Mouse (Mus musculus) heart, postnatal 0 days (tissue): ENCODE measurements around the gene 1700056E22Rik. TPM values are rescaled to one million over a fixed set of nuclear protein-coding genes. Genes with fewer than 3 reads are reported as not detected.

Experiments used
- ATAC-seq: fragments of 200-750 bp; cut with Nextera tagmentation; 2 replicates; pipeline ENCODE4 v1.8.0; 2017; ENCODE audit warnings: low read depth, moderate number of reproducible peaks, moderate library complexity; ENCODE audit not compliant: insufficient read depth
- DNase-seq: peaks from one replicate; pipeline ENCODE4 v3.0.0-alpha.2; 2016; ENCODE audit warnings: low spot score
- H3K27ac ChIP-seq: fragments of 300-500 bp; sonication (generic); 2 replicates; pipeline ENCODE4 v1.5.1; 2014; ENCODE audit warnings: low read depth, mild to moderate bottlenecking
- H3K27me3 ChIP-seq: fragments of 300-500 bp; sonication (generic); 2 replicates; pipeline ENCODE4 v1.6.1; 2014; ENCODE audit warnings: low read length, mixed read lengths; ENCODE audit not compliant: control insufficient read depth, insufficient read depth
- H3K36me3 ChIP-seq: fragments of 300-500 bp; sonication (generic); replicated peaks from 2 replicates; pipeline ENCODE4 v1.6.1; 2014; ENCODE audit warnings: low read length, mixed read lengths; ENCODE audit not compliant: control insufficient read depth, insufficient read depth
- H3K4me1 ChIP-seq: fragments of 300-500 bp; sonication (generic); 2 replicates; pipeline ENCODE4 v1.6.1; 2014; ENCODE audit warnings: antibody characterized with exemption; ENCODE audit not compliant: control insufficient read depth, insufficient read depth
- H3K4me2 ChIP-seq: fragments of 300-500 bp; sonication (generic); 2 replicates; pipeline ENCODE4 v1.6.1; 2014; ENCODE audit warnings: low read depth, mild to moderate bottlenecking, low read length, moderate library complexity
- H3K4me3 ChIP-seq: fragments of 300-500 bp; sonication (generic); 2 replicates; pipeline ENCODE4 v1.5.1; 2014; ENCODE audit warnings: low read depth, low read length
- H3K9ac ChIP-seq: fragments of 300-500 bp; sonication (generic); replicated peaks from 2 replicates; pipeline ENCODE4 v1.6.1; 2014; ENCODE audit warnings: low read depth, low read length, mixed read lengths
- H3K9me3 ChIP-seq: fragments of 300-500 bp; sonication (generic); replicated peaks from 2 replicates; pipeline ENCODE4 v1.6.1; 2016; ENCODE audit warnings: low read length; ENCODE audit not compliant: control insufficient read depth
- CTCF ChIP-seq: IDR thresholded peaks from 2 replicates; pipeline ENCODE4 v1.5.1; 2016; ENCODE audit warnings: antibody characterized with exemption, control low read depth, low read depth
- EP300 ChIP-seq: IDR thresholded peaks from 2 replicates; pipeline ENCODE4 v1.6.1; 2016; ENCODE audit warnings: antibody characterized with exemption, low read depth
- WGBS: fragments of 180-500 bp; shearing (Covaris S2); extraction: QIAGEN DNeasy Blood & Tissue Kit; methylation state at CpG from one replicate; pipeline ENCODE4 v1.1.7; 2014; 5-methylcytosine and 5-hydroxymethylcytosine counted together
- polyA plus RNA-seq: library from polyadenylated mRNA; unstranded; fragments of >200 nt; fragmentation: Nextera tagmentation; extraction: Ambion mirVana; gene quantifications from 2 replicates; pipeline ENCODE4 v1.2.1, GENCODE M21; 2015
- total RNA-seq: library from RNA; depleted of rRNA; stranded (reverse); fragments of >200 nt; gene quantifications from 2 replicates; pipeline ENCODE4 v1.2.3, GENCODE M21; 2014; ENCODE audit warnings: low replicate concordance

The 1700056E22Rik gene
- total and polyA plus RNA-seq, 2 experiments from 2014 or later, result 2.2 TPM; not detected in 1

GRCm38 (mm10) chr1:184051286-184051685 is 17.2 kb upstream of the 1700056E22Rik start:
- ATAC-seq, result no peak
- peak overlapping the region; percentile 74 for H3K27ac ChIP-seq

GRCm38 (mm10) chr1:184048675-184049418 is 14.7 kb upstream of the 1700056E22Rik start:
- Histone ChIP-seq H3K27me3 (no peaks in the 10 kb centered on the region), H3K4me1 (peaks cover 32% of the 10 kb centered on the region), H3K9ac (peak overlapping the region; percentile 49), H3K4me3 (peak overlapping the region; percentile 28), H3K27ac (peak overlapping the region; percentile 73), H3K4me2 (peak overlapping the region; percentile 54), H3K36me3 (peaks cover 4% of the 10 kb centered on the region; the same call in 1 of the 2 replicates), H3K9me3 (no peaks in the 10 kb centered on the region)
- WGBS, result 36% methylated on average over 10 of the region's 10 CpGs
- no peak for ATAC-seq
- no peak for DNase-seq
- TF ChIP-seq EP300, result no peak
- no peak for TF ChIP-seq CTCF

More at GRCm38 (mm10) chr1:184051286-184051685, 17.2 kb upstream of the 1700056E22Rik start:
- no peaks in the 10 kb centered on the region for H3K9me3 ChIP-seq
- no peak for DNase-seq
- 44% methylated on average over 1 of the region's 1 CpGs for WGBS
- no peak overlapping the region for H3K4me3 ChIP-seq
- TF ChIP-seq CTCF, result no peak
- TF ChIP-seq EP300, result no peak
- H3K9ac ChIP-seq, result no peak overlapping the region
- H3K4me1 ChIP-seq, result peaks cover 35% of the 10 kb centered on the region
- H3K4me2 ChIP-seq, result no peak overlapping the region
- no peaks in the 10 kb centered on the region for H3K27me3 ChIP-seq
- H3K36me3 ChIP-seq, result no peaks in the 10 kb centered on the region

GRCm38 (mm10) chr1:184047818-184048217 is 13.7 kb upstream of the 1700056E22Rik start:
- H3K4me3 ChIP-seq, result no peak overlapping the region
- DNase-seq, result no peak
- ATAC-seq, result no peak
- peaks cover 25% of the 10 kb centered on the region for H3K4me1 ChIP-seq
- H3K9me3 ChIP-seq, result no peaks in the 10 kb centered on the region
- TF ChIP-seq CTCF (no peak), EP300 (no peak)
- H3K4me2 ChIP-seq, result no peak overlapping the region
- H3K27ac ChIP-seq, result peak overlapping the region; percentile 13; the same call in 1 of the 2 replicates
- WGBS, result 60% methylated on average over 9 of the region's 9 CpGs
- no peak overlapping the region for H3K9ac ChIP-seq
- H3K27me3 ChIP-seq, result no peaks in the 10 kb centered on the region
- H3K36me3 ChIP-seq, result peaks cover 4% of the 10 kb centered on the region; the same call in 1 of the 2 replicates

- no peaks in the 10 kb centered on the region for H3K9me3 ChIP-seq
- H3K27me3 ChIP-seq, result no peaks in the 10 kb centered on the region
- peaks cover 16% of the 10 kb centered on the region for H3K4me1 ChIP-seq
- H3K9ac ChIP-seq, result no peak overlapping the region
- H3K27ac ChIP-seq, result no peak overlapping the region
- H3K36me3 ChIP-seq, result peaks cover 4% of the 10 kb centered on the region; the same call in 1 of the 2 replicates
- 77% methylated on average over 6 of the region's 6 CpGs for WGBS
- H3K4me2 ChIP-seq, result no peak overlapping the region
- TF ChIP-seq CTCF, result no peak
- no peak for TF ChIP-seq EP300
- DNase-seq, result peak; percentile 0
- no peak overlapping the region for H3K4me3 ChIP-seq
- no peak for ATAC-seq
Observed at GRCm38 (mm10) chr1:184046070-184046677, 12.1 kb upstream of the 1700056E22Rik start.

- 88% methylated on average over 6 of the region's 6 CpGs for WGBS
- H3K36me3 ChIP-seq, result peaks cover 4% of the 10 kb centered on the region; the same call in 1 of the 2 replicates
- H3K4me2 ChIP-seq, result no peak overlapping the region
- ATAC-seq, result no peak
- no peak overlapping the region for H3K9ac ChIP-seq
- no peak for TF ChIP-seq CTCF
- TF ChIP-seq EP300, result no peak
- H3K4me1 ChIP-seq, result peaks cover 24% of the 10 kb centered on the region; the same call in 1 of the 2 replicates
- H3K27me3 ChIP-seq, result no peaks in the 10 kb centered on the region
- no peaks in the 10 kb centered on the region for H3K9me3 ChIP-seq
- H3K27ac ChIP-seq, result peak overlapping the region; percentile 98
- H3K4me3 ChIP-seq, result no peak overlapping the region
- peak; percentile 5 for DNase-seq
Observed at GRCm38 (mm10) chr1:184043391-184043790, 9.3 kb upstream of the 1700056E22Rik start.
